ENCODE assay signal across 15 mouse cellular contexts in the genomic region with DNA sequence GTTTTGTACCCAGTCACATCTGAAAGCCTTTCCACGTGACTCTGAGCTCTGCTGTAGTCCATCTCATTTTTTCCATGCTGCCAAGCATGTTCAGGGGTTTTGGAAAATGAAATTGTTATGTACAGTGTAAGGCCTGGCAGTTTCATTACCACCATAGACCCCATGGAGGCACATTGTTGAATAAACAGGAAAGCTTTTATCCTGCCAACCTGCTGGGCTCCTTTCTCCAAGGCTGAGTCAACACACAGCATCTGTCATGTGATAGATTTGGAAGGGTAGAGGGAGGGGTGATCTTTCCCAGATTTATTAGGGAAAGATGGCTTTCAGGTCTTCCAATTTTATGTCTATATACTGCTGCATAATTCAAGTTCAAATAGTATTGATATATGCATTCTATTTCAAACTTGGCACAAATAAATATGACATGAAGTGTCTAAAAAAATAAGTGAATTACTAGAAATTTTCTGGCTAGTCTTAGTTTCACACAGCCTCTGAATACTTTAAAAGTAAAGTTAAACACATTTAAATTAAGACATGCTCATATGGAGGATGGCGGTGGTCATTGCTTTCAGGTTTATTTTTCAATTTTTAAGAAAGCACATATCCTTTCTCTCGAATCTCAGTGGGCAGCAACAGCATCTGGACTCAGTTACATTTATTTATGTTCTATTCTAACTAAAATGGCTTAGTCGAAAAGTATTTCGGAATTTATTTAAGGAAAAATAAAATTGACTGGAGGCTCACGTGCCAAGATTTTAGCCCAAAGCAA.
"Had no signal": no experiment of that assay in that cellular context is flagged by ENCODE, and none has a peak within 500 bp of the region (broad histone marks: within the 10 kb centered on the region; RNA-seq: fewer than 3 reads in every experiment).

No protein-coding gene starts in this region.

- H3K9me3 ChIP-seq: limb, embryonic 12.5 days; midbrain, embryonic 10.5 days; neural tube, embryonic 15.5 days had no signal

- H3K36me3 ChIP-seq: limb, embryonic 12.5 days; midbrain, embryonic 10.5 days; neural tube, embryonic 15.5 days had no signal

- DNase-seq: kidney, postnatal 10 days; lung, adult 2 months; lung, postnatal 36 days; midbrain, embryonic 14.5 days; right cerebral cortex, postnatal 4 days; spleen, adult 18-20 months; thymus, adult 2 months; thymus, postnatal 36 days had no signal

- H3K27me3 ChIP-seq: limb, embryonic 12.5 days; neural tube, embryonic 15.5 days had no signal

- H3K4me2 ChIP-seq: limb, embryonic 12.5 days; neural tube, embryonic 15.5 days had no signal

- H3K4me3 ChIP-seq: left cerebral cortex, adult 2 months; limb, embryonic 12.5 days; midbrain, embryonic 10.5 days; myocyte; neural tube, embryonic 15.5 days had no signal

- H3K9ac ChIP-seq: limb, embryonic 12.5 days; liver, embryonic 14.5 days; neural tube, embryonic 15.5 days had no signal

- H3K27ac ChIP-seq: limb, embryonic 12.5 days; liver, embryonic 14.5 days; midbrain, embryonic 10.5 days; neural tube, embryonic 15.5 days had no signal

- H3K4me1 ChIP-seq: limb, embryonic 12.5 days; midbrain, embryonic 10.5 days; neural tube, embryonic 15.5 days had no signal

- ATAC-seq: lung, postnatal 0 days had no signal
